Mouse (Mus musculus) liver, embryonic 15.5 days (tissue): ENCODE measurements around the gene H3f3b. TPM values are rescaled to one million over a fixed set of nuclear protein-coding genes. Genes with fewer than 3 reads are reported as not detected.

ENCODE experiments used
- ATAC-seq: fragments of 200-750 bp; cut with Nextera tagmentation; 2 replicates; pipeline ENCODE4 v1.8.0; 2017; ENCODE audit warnings: moderate number of reproducible peaks, mild to moderate bottlenecking, moderate library complexity; ENCODE audit not compliant: insufficient read depth
- H3K27ac ChIP-seq: fragments of 300-500 bp; sonication (generic); replicated peaks from 2 replicates; pipeline ENCODE4 v1.5.1; 2015; ENCODE audit warnings: mild to moderate bottlenecking, inconsistent platforms
- H3K27me3 ChIP-seq: fragments of 300-500 bp; sonication (generic); 2 replicates; pipeline ENCODE4 v1.6.1; 2015; ENCODE audit warnings: mild to moderate bottlenecking, inconsistent platforms
- H3K36me3 ChIP-seq: fragments of 300-500 bp; sonication (generic); replicated peaks from 2 replicates; pipeline ENCODE4 v1.6.1; 2015; ENCODE audit warnings: moderate library complexity, mild to moderate bottlenecking, inconsistent platforms
- H3K4me1 ChIP-seq: fragments of 300-500 bp; sonication (generic); replicated peaks from 2 replicates; pipeline ENCODE4 v1.6.1; 2015; ENCODE audit warnings: inconsistent platforms
- H3K4me2 ChIP-seq: fragments of 300-500 bp; sonication (generic); 2 replicates; pipeline ENCODE4 v1.6.1; 2015; ENCODE audit warnings: moderate library complexity, mild to moderate bottlenecking, inconsistent platforms
- H3K4me3 ChIP-seq: fragments of 300-500 bp; sonication (generic); replicated peaks from 2 replicates; pipeline ENCODE4 v1.5.1; 2015; ENCODE audit warnings: mild to moderate bottlenecking, inconsistent platforms
- H3K9ac ChIP-seq: fragments of 300-500 bp; sonication (generic); 2 replicates; pipeline ENCODE4 v1.6.1; 2015; ENCODE audit warnings: moderate library complexity, mild to moderate bottlenecking, inconsistent platforms
- H3K9me3 ChIP-seq: fragments of 300-500 bp; sonication (generic); replicated peaks from 2 replicates; pipeline ENCODE4 v1.6.1; 2016; ENCODE audit warnings: inconsistent platforms
- WGBS: fragments of 180-500 bp; shearing (Covaris S2); methylation state at CpG from one replicate; pipeline ENCODE4 v1.1.7; 2015; ENCODE audit warnings: mixed read lengths; ENCODE audit not compliant: insufficient replicate concordance; 5-methylcytosine and 5-hydroxymethylcytosine counted together
- polyA plus RNA-seq: library from polyadenylated mRNA; unstranded; fragments of >200 nt; fragmentation: Nextera tagmentation; extraction: Ambion mirVana; gene quantifications from 2 replicates; pipeline ENCODE4 v1.2.1, GENCODE M21; 2015

The H3f3b gene
- polyA plus RNA-seq: 540 and 595 TPM in 2 replicates

DNA sequence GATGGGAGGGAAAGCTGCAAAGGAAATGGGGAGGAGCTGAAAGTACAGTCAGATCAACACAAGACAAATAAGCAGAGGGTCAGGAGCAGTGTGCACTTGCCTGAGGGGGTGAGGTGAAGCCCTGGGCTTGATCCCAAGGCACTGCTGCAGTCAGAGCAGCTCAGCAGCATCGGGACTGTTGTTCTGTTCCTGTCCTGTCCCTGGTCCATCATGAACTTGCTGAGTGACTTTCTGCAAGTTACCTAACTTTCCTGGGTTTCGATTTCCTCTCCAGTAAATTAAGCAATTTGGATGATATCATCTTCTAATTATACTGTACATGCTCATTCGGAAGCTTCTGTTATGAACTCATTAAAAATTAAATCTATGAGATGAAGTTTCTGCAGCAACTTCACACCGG lies at the start of gene H3f3b:
Gene H3f3b, minus strand, starts transcription at position 207 of the 400 bp plus-strand sequence.
- Histone ChIP-seq H3K36me3 (peaks cover 4% of the 10 kb centered on the region; the same call in 1 of the 2 replicates), H3K27me3 (no peaks in the 10 kb centered on the region), H3K9ac (no peak within 1 kb of the TSS), H3K9me3 (no peaks in the 10 kb centered on the region), H3K27ac (peak within 1 kb of the TSS; percentile 96; the same call in 1 of the 2 replicates), H3K4me2 (no peak within 1 kb of the TSS), H3K4me3 (no peak within 1 kb of the TSS), H3K4me1 (peaks cover 38% of the 10 kb centered on the region)
- no peak for ATAC-seq
- 72% methylated on average over 4 of the region's 4 CpGs for WGBS

DNA sequence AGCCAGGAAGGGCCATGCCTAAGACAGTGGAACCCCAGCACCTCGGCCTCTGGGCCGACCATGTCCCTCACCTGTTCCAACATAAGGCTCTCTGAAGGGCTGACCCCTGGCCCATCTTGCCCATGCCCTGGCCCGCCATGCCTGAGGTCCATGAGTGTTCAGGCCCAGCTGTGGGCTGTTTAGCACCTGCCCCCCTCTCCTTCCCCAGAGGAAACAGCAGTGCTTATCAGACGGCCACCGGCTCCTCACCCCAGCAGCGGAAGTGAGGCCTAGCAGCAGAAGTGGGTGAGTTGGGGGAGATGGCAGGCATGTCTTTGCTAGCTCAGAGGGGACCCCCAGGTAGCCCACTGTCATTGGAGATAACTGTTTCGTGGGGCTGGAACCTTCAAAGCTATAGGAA lies 49.1 kb upstream of the H3f3b start:
- Histone ChIP-seq H3K4me3 (peak overlapping the region; percentile 68), H3K9me3 (no peaks in the 10 kb centered on the region), H3K4me1 (peaks cover 81% of the 10 kb centered on the region), H3K9ac (peak overlapping the region; percentile 85), H3K36me3 (peaks cover 47% of the 10 kb centered on the region), H3K27me3 (no peaks in the 10 kb centered on the region), H3K27ac (peak overlapping the region; percentile 96), H3K4me2 (peak overlapping the region; percentile 88)
- ATAC-seq: peak; percentile 51
- 8% methylated on average over 7 of the region's 7 CpGs for WGBS

DNA sequence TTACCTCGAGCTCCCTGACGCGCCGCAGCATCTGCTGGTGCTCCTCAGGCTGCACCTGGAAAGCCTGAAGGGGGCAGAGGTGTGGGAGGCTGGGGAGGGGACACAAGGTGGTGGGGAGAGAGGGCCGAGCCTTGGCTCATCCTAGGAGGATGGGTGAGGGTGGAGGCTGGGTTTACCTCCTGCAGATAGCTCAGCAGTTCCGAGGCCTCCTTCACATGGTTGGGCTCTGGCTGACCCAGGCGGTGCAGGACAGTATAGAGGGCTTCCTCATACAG lies 48.4 kb upstream of the H3f3b start:
- H3K4me3 ChIP-seq: peak overlapping the region; percentile 68
- 37% methylated on average over 7 of the region's 7 CpGs for WGBS
- H3K36me3 ChIP-seq: peaks cover 42% of the 10 kb centered on the region
- no peaks in the 10 kb centered on the region for H3K9me3 ChIP-seq
- H3K9ac ChIP-seq: peak overlapping the region; percentile 85
- H3K4me1 ChIP-seq: peaks cover 79% of the 10 kb centered on the region
- peak overlapping the region; percentile 96 for H3K27ac ChIP-seq
- ATAC-seq: no peak
- H3K27me3 ChIP-seq: no peaks in the 10 kb centered on the region
- H3K4me2 ChIP-seq: peak overlapping the region; percentile 88

DNA sequence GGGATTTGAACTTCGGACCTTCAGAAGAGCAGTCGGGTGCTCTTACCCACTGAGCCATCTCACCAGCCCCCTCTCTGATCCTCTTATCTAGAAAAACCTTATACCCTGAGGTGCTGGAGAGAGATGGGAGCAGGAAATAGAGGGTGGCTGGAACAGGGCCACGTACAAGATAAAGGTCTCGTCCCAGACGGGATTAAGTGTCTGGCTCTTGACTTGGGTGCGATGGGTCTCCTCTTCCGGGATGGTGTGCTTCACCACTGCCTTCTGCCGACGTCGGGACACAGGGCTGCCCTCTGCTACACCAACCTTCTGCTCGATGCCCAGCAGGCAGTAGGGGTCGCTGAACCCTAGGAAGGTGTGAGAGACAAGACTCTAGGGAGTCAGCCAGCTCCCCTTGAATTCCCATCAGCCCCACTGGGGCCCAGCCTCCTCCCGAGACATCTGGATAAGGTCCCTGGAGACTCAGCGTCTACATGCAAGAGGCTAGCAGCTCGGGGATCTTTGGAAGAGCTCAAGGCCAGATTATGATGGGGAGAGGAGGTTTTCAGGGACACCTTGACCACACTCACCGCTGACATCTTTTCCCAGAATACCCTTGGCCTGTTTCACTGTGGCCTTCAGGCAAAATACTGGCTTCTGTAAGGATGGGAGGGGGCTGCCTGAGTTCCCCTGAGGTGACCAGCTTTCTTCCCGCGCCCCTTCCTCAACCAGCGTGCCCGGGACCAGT lies 47.9 kb upstream of the H3f3b start:
- H3K4me2 ChIP-seq: peak overlapping the region; percentile 88

DNA sequence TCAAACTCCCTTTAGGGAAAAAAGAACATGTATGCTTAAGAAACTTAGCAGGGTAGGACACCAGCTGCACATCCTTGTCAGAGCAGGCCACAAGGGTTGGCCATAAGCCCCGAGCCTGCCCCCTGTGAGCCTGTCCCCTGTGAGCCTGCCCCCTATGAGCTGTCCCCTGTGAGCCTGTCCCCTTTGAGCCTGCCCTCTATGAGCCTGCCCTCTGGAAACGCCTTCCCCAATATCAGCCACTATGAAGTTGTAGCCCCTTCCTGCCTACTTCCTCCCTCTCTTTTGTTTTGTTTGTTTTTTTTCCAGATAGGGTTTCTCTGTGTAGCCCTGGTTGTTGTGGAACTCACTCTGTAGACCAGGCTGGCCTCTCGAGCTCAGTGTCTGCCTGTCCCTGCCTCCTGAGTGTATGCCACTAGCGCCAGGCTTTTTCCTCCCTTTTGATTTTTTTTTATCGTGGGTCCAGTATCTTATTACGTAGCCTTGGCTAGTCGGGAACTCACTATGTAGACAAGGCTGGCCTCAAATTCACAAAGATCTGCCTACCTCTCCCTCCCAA lies 46.8 kb upstream of the H3f3b start:
- Histone ChIP-seq H3K4me1 (peaks cover 62% of the 10 kb centered on the region), H3K9me3 (no peaks in the 10 kb centered on the region), H3K9ac (no peak overlapping the region), H3K27me3 (no peaks in the 10 kb centered on the region), H3K4me3 (no peak overlapping the region), H3K36me3 (peaks cover 31% of the 10 kb centered on the region), H3K4me2 (no peak overlapping the region), H3K27ac (peak overlapping the region; percentile 33)
- ATAC-seq: no peak
- WGBS: 41% methylated on average over 7 of the region's 7 CpGs

More for the DNA sequence above, 47.9 kb upstream of the H3f3b start:
- H3K27ac ChIP-seq: peak overlapping the region; percentile 96
- H3K9me3 ChIP-seq: no peaks in the 10 kb centered on the region
- peak overlapping the region; percentile 85 for H3K9ac ChIP-seq
- ATAC-seq: no peak
- peaks cover 74% of the 10 kb centered on the region for H3K4me1 ChIP-seq
- peaks cover 37% of the 10 kb centered on the region for H3K36me3 ChIP-seq
- H3K4me3 ChIP-seq: peak overlapping the region; percentile 68
- WGBS: 23% methylated on average over 20 of the region's 20 CpGs
- H3K27me3 ChIP-seq: no peaks in the 10 kb centered on the region

DNA sequence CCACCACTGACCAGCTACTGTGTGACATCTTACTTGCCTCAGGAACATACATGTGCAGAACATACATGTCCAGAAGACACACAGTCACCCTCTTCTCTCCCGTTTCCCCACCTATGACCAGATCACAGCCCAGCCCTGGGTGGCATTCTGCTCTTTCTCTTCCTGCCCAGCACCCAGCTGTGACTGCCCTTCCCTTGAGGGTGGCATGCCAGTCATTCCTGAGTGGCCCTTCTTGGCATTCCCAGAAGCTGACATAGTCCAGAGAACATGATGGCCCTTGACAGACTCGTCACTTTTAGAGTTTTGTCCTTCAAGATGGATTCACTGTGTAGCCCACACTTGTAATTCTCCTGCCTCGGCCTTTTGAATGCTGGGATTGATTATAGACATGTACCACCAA lies 44.8 kb upstream of the H3f3b start:
- H3K9ac ChIP-seq: no peak overlapping the region
- no peak overlapping the region for H3K4me3 ChIP-seq
- no peak overlapping the region for H3K4me2 ChIP-seq
- peaks cover 43% of the 10 kb centered on the region for H3K4me1 ChIP-seq
- H3K36me3 ChIP-seq: peaks cover 26% of the 10 kb centered on the region; the same call in 1 of the 2 replicates
- H3K27me3 ChIP-seq: no peaks in the 10 kb centered on the region
- no peak for ATAC-seq
- 78% methylated on average over 3 of the region's 3 CpGs for WGBS
- H3K9me3 ChIP-seq: no peaks in the 10 kb centered on the region
- H3K27ac ChIP-seq: no peak overlapping the region

DNA sequence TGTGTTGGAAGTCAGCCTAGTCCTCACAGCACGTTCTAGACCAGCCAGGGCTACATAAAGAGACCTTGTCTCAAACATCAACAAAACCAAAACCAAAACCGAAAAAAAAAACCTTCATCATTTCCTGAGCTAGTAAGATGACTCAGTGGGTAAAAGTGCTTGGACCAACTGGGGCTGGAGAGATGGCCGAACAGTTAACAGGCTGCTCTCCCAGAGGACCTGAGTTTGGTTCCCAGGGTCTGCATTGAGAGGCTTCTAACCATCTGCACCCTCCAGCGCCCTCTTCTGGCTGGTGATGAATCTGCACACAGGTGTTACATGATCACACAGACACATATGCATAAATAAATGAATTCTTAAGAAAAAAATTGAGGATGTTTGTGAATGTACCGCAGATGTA lies 43.7 kb upstream of the H3f3b start:
- Histone ChIP-seq H3K4me2 (no peak overlapping the region), H3K27me3 (no peaks in the 10 kb centered on the region), H3K9ac (no peak overlapping the region), H3K4me1 (peaks cover 32% of the 10 kb centered on the region), H3K36me3 (peaks cover 30% of the 10 kb centered on the region; the same call in 1 of the 2 replicates), H3K27ac (no peak overlapping the region), H3K4me3 (no peak overlapping the region), H3K9me3 (no peaks in the 10 kb centered on the region)
- WGBS: 38% methylated on average over 5 of the region's 5 CpGs
- ATAC-seq: no peak

DNA sequence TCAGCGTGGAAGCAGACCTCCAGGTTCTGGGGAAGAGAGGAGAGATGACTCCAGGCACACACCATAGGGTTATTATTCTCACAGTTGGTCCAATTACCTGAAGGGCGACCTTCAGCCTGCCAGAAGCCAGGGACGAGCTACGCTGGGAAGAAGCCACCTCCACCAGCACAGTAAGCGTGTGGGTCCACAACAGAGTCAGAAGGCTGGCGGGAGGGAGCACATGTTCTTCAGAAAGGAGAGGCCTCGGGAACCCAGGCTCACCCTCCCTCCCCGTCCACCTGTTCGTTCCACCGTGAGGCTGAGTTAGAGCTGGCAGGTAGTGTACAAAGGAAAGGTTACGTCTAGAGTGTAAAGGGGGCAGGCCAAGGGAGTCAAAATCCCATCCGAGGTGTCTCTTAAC lies 37.6 kb upstream of the H3f3b start:
- no peak for ATAC-seq
- no peak overlapping the region for H3K4me3 ChIP-seq
- H3K36me3 ChIP-seq: peaks cover 67% of the 10 kb centered on the region
- no peaks in the 10 kb centered on the region for H3K4me1 ChIP-seq
- no peaks in the 10 kb centered on the region for H3K9me3 ChIP-seq
- H3K9ac ChIP-seq: no peak overlapping the region
- H3K27me3 ChIP-seq: no peaks in the 10 kb centered on the region
- no peak overlapping the region for H3K27ac ChIP-seq
- WGBS: 86% methylated on average over 12 of the region's 12 CpGs
- no peak overlapping the region for H3K4me2 ChIP-seq

DNA sequence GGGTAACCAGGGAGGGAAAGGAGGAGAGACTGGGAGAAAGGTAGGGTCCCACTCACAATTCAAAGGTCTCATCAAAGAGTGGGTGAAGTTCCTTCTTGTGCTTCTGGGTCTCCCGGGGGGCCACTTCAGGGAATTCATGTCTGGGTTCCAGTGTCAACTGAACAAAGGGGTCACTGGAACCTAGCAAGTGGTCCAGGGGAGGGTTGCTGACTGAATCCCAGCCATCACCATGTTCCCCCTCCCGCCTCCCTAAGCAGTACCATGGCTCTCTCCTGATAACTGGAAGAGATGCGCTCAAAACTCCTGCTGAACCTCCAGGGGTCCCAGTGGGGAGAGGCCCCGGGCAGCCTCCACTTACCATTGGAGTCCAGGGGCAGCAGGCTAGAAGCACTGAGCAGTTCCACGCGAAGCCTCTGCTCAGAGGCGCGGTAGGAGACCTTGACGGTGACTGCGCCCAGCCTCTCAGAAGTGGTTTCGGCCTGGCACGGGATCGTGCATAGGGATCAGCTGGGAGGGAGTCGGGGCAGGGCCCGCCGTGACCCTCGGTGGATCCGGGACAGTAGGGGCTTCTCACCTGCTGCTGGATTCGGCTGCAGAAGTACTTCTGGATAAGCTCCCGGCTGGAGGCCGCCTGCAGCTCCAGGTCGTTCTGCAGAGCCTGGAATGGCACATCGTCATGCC lies 36.6 kb upstream of the H3f3b start:
- H3K9ac ChIP-seq: no peak overlapping the region
- H3K27me3 ChIP-seq: no peaks in the 10 kb centered on the region
- no peak overlapping the region for H3K27ac ChIP-seq
- no peaks in the 10 kb centered on the region for H3K9me3 ChIP-seq
- no peaks in the 10 kb centered on the region for H3K4me1 ChIP-seq
- H3K4me3 ChIP-seq: no peak overlapping the region
- no peak overlapping the region for H3K4me2 ChIP-seq
- 76% methylated on average over 23 of the region's 23 CpGs for WGBS
- H3K36me3 ChIP-seq: peaks cover 74% of the 10 kb centered on the region
- no peak for ATAC-seq

DNA sequence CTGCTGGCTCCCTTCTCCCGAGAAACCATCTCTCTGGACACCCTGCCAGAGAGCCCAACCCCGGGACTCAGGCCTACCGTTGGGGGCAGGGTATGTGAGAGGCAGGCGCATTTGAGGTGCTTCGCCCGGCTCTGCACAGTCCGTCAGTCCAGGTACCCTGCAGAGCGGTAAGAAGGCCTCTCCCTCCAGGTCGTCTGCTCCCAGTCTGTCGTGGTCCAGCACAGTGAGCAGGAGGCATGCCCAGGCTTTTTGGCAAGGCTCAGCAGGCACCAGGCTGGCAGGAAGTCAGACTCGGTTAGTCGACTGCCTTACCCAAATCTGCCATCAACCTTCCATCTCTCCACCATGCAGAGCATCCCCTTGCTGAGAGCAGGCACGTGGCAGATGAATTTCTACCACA lies 35.8 kb upstream of the H3f3b start:
- no peak for ATAC-seq

DNA sequence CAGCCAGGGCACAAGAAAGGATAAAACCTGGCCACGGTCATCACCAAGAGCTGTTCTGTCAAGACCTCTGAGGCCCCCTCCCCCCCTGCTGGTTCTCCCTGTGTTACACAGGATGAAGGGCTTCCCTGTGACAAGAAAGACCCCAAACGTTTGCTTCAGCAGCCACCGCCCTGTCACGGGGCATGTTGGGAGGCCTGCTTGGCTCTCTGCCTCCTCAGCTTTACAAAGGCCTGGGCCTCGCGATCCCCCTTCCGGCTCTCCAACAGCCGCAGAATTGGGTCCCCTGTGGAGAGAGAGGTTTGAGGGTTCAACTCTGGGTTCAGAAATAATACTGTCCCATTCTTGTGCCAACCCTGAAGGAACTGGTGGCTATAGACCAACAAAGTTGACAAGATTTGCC lies 34.8 kb upstream of the H3f3b start:
- 78% methylated on average over 8 of the region's 8 CpGs for WGBS
- no peaks in the 10 kb centered on the region for H3K9me3 ChIP-seq
- no peak overlapping the region for H3K9ac ChIP-seq
- H3K4me2 ChIP-seq: no peak overlapping the region
- H3K4me1 ChIP-seq: peaks cover 9% of the 10 kb centered on the region
- no peak for ATAC-seq
- H3K27me3 ChIP-seq: no peaks in the 10 kb centered on the region
- H3K4me3 ChIP-seq: no peak overlapping the region
- H3K36me3 ChIP-seq: peaks cover 86% of the 10 kb centered on the region
- H3K27ac ChIP-seq: no peak overlapping the region

More for the DNA sequence above, 35.8 kb upstream of the H3f3b start:
- Histone ChIP-seq H3K36me3 (peaks cover 82% of the 10 kb centered on the region), H3K27ac (no peak overlapping the region), H3K9me3 (no peaks in the 10 kb centered on the region), H3K4me2 (no peak overlapping the region), H3K4me3 (no peak overlapping the region), H3K4me1 (no peaks in the 10 kb centered on the region), H3K27me3 (no peaks in the 10 kb centered on the region), H3K9ac (no peak overlapping the region)
- WGBS: 71% methylated on average over 13 of the region's 13 CpGs
